Mouse (Mus musculus): Measurements from ENCODE around the gene Syt1. TPM values are rescaled to one million over a fixed set of nuclear protein-coding genes. Genes with fewer than 3 reads are reported as not detected.

Syt1 gene
- polyA plus RNA-seq, 1 experiment from 2014 or later = 0.96 TPM

- WGBS = 75% methylated on average over 8 of the region's 8 CpGs
- no peak overlapping the region for H3K27ac ChIP-seq
- peaks cover 30% of the 10 kb centered on the region for H3K4me1 ChIP-seq
- no peaks in the 10 kb centered on the region for H3K36me3 ChIP-seq
- ATAC-seq (ENCODE audit: borderline replicate concordance, extremely low read depth, low FRiP score, low TSS enrichment) = no peak
- H3K4me2 ChIP-seq = no peak overlapping the region
- H3K9me3 ChIP-seq = no peaks in the 10 kb centered on the region
- H3K4me3 ChIP-seq = no peak overlapping the region
- H3K9ac ChIP-seq = no peak overlapping the region
- no peaks in the 10 kb centered on the region for H3K27me3 ChIP-seq
These were observed 559.3 kb downstream of the Syt1 start for GRCm38 (mm10) chr10:108451516-108451915.

- Histone ChIP-seq H3K27me3 (no peaks in the 10 kb centered on the region), H3K9ac (no peak overlapping the region), H3K27ac (no peak overlapping the region), H3K9me3 (no peaks in the 10 kb centered on the region), H3K36me3 (no peaks in the 10 kb centered on the region), H3K4me2 (no peak overlapping the region), H3K4me3 (no peak overlapping the region), H3K4me1 (peaks cover 37% of the 10 kb centered on the region)
- no peak for ATAC-seq (ENCODE audit: borderline replicate concordance, extremely low read depth, low FRiP score, low TSS enrichment)
- WGBS = 85% methylated on average over 4 of the region's 4 CpGs
These were observed 560.4 kb downstream of the Syt1 start for GRCm38 (mm10) chr10:108450401-108450800.

GRCm38 (mm10) chr10:108448421-108448820 lies 562.4 kb downstream of the Syt1 start:
- Histone ChIP-seq H3K4me3 (no peak overlapping the region), H3K27me3 (no peaks in the 10 kb centered on the region), H3K36me3 (no peaks in the 10 kb centered on the region), H3K4me1 (peaks cover 45% of the 10 kb centered on the region), H3K9me3 (no peaks in the 10 kb centered on the region), H3K27ac (no peak overlapping the region), H3K9ac (no peak overlapping the region), H3K4me2 (0 out of 2 replicates have a peak overlapping the region, but pooled peaks have one; percentile 69)
- peak; percentile 47; the same call in 1 of the 2 replicates for ATAC-seq (ENCODE audit: borderline replicate concordance, extremely low read depth, low FRiP score, low TSS enrichment)
- WGBS = 44% methylated on average over 11 of the region's 11 CpGs

Measured in lung, embryonic 15.5 days (tissue).